Mouse (Mus musculus) layer of hippocampus, adult 11-12 months (tissue): ENCODE measurements around the gene Plcg1.

Source experiments
- DNase-seq: peaks from one replicate; pipeline ENCODE4 v3.0.0; 2022; ENCODE audit warnings: low spot score

Gene Plcg1

GRCm38 (mm10) chr2:160770409-160770808 lies 39.3 kb downstream of the Plcg1 start:
- no peak for DNase-seq

DNA sequence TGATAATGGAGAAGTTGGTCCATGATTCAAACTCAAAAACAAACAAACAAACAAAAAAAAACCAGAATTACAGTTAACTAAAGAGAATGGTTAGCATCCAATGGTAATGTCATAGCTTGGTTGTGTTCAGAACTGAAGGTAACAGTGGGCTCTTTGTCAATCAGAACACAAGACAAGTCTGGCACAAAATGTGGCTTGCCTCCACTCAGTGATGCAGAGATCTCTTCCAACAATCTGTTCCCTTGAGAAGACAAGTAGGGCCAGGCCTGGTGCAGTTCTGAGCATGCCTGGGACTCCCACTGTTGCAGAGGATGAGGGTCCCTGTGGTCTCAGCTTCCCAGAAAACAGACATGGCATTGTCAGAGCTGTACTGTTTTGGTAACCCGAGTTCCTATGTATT lies 39.8 kb downstream of the Plcg1 start:
- peak; percentile 48 for DNase-seq

GRCm38 (mm10) chr2:160771325-160772276 lies 40.5 kb downstream of the Plcg1 start:
- DNase-seq = no peak

- DNase-seq = no peak
Observed at GRCm38 (mm10) chr2:160778034-160778433, 46.9 kb downstream of the Plcg1 start.

GRCm38 (mm10) chr2:160780154-160780833 lies 49.2 kb downstream of the Plcg1 start:
- DNase-seq = no peak

- no peak for DNase-seq
Observed at GRCm38 (mm10) chr2:160780834-160781219, 49.7 kb downstream of the Plcg1 start.

DNA sequence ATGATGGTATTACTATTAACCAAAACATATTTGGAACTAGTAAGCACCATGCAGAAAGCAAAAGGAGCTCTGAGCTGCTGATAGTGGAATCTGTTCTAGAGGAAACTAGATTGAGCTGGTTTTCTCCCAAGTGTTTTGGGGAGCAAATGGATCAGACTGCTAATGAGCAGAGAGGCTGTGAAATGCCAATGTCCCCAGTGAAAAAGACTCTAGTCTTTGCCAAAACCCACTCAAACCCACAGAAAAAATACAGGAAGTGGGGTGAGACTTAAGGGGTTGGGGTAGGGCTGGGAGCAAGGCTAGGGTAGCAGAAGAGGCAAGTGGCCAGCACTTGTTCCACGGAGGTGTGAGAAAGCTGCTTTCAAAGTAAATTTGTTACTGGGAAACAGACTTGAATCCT lies 55.2 kb downstream of the Plcg1 start:
- DNase-seq = no peak

DNA sequence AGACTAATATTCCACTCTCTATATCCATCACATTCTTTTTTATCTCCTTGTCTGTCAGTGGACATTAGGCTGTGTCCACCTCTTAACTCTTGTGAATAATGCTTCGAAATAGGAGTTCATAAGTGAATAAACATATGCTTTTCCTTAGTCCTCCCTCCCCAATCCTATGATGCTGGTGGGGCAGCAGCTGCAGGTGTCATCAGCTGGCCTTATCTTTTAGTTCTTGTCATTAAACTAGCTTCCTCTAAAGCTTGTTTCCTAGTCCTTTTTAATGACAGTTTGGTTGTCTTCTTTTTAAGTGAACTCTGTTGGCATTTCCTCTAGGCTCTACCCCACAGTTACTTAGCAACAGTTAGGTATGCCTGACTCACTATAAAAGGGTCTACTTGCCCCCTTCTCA lies 57.9 kb downstream of the Plcg1 start:
- no peak for DNase-seq

DNA sequence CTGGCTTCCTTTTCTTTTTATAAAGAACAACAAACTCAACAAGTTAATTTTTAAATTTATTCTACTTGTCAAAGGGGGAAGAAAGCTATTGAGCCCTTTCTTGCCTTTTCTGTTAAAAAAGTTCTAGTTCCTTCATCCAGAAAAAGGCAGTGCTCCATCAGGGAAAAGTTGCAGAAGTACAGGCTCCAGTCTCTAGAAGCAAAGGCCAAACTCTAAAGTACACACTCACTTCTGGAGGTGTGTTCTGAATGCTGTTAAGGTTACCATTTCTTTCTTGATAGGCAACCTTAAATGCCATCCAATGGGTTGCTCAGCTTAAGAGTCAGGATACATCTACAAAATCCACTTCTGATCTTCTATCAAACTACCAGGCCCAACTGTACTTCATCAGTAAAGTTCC lies 58.6 kb downstream of the Plcg1 start:
- no peak for DNase-seq

- DNase-seq = no peak
Observed at GRCm38 (mm10) chr2:160793117-160793516, 62.0 kb downstream of the Plcg1 start.

DNA sequence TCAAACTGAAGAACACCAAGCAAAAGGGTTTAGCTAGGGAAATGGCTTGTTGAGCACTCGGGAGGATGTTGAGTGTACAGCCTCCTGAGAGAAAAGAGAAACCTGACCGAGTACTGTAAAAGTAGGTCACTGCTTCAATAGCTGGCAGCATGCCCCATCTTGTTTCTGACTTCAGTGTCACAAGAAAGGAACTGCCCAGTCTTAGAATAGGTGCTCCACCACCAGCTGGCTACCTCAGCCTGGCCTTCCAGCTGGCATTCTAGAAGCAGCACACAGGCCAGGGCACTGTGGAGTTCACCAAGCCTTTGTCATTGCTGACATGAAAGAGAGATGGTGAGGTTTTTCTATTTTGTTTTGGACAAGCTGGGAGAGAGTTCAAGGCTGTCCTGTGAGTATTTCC lies 65.9 kb downstream of the Plcg1 start:
- peak; percentile 37 for DNase-seq

GRCm38 (mm10) chr2:160798206-160798605 lies 67.1 kb downstream of the Plcg1 start:
- DNase-seq = no peak

DNA sequence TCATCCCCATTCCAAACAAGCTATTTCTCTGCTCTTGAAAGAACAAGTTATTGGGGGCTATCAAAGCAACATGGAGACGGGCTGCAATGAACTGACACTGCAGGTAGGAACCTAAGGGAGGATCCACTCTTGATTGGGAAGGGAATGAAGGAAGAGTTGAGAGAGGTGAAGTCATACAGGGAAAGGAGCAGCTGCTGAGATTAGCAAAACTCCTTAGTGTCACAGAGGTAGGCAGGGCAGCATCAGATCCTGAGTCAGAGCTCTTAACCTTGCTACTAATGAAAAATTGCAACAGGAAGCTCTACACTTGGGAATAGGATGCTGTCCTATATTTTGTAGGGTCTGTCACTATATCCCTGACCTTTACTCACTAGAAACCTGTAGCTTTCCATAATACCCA lies 69.9 kb downstream of the Plcg1 start:
- no peak for DNase-seq

GRCm38 (mm10) chr2:160802326-160802725 lies 71.2 kb downstream of the Plcg1 start:
- DNase-seq = no peak

DNA sequence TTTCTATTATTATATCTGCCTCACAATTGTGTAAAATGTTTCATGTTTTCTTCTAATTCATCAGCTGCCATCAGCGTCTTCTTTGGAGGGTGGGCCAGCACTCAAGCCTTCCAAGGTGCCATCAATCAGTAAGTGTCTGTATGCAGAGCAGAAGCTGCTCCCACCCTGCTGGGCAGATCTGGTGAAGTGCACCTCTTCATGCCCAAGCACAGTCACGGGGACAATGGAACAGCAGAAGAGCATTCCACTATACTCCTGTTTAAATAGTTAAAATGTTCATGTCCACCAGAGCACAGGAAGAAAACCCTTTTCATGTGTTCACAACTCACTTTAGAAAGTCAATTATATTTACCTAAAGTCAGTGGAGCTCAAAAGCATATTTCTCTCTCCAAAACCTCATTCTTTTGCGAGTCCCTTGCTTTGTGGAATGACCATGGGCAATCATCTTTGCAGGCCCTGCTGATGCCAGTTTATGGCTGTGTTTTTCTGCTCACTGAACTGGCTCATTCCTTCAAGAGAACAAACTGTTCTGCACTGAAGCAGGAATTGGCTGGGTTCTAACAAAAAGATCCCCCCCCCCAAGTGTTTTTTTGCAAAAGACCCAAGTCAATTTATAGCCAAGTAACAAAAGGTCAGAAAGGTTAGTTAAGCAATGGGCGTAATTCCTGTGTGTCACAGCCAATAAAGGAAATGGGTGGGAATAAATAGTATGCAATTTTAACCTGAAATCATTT lies 73.9 kb downstream of the Plcg1 start:
- DNase-seq = no peak

- DNase-seq = peak; percentile 36
Observed at GRCm38 (mm10) chr2:160806091-160806521, 75.0 kb downstream of the Plcg1 start.

GRCm38 (mm10) chr2:160810376-160810775 lies 79.3 kb downstream of the Plcg1 start:
- no peak for DNase-seq

- DNase-seq = no peak
Observed at GRCm38 (mm10) chr2:160810802-160811201, 79.7 kb downstream of the Plcg1 start.
